In the genomic region with DNA sequence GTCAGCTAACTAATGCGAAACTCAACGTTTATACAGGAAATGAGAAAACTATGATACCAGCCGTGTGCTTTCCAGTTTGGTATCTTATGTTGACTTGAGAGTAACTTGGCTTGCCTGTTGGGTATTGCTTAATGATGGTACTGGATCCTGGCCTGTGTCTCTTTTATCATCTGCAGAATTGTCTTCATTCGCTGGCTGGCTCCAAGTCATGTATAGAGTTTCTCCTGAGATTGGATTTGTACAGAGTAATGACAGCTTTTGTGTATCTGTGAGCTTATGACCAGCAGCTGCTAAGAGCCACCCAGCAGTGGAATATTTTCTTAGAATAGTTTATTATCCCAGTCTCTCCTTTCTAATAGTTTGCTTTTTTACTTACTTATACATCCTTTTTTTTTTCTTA, we compare ENCODE assay signal across 30 mouse cellular contexts.
"Had no signal": no experiment of that assay in that cellular context is flagged by ENCODE, and none has a peak within 500 bp of the region (broad histone marks: within the 10 kb centered on the region; RNA-seq: fewer than 3 reads in every experiment).

No protein-coding gene starts in this region.

- H3K4me2 ChIP-seq: limb, embryonic 12.5 days; limb, embryonic 13.5 days; limb, embryonic 15.5 days; liver, embryonic 11.5 days; liver, embryonic 12.5 days; liver, embryonic 13.5 days; liver, embryonic 15.5 days; lung, embryonic 15.5 days; midbrain, embryonic 11.5 days; midbrain, embryonic 12.5 days; midbrain, embryonic 13.5 days; midbrain, embryonic 15.5 days; neural tube, embryonic 12.5 days; neural tube, embryonic 13.5 days had no signal

- H3K4me3 ChIP-seq: left cerebral cortex, adult 2 months; limb, embryonic 10.5 days; limb, embryonic 12.5 days; limb, embryonic 13.5 days; limb, embryonic 15.5 days; liver, embryonic 12.5 days; liver, embryonic 13.5 days; liver, embryonic 15.5 days; lung, embryonic 15.5 days; megakaryocyte, embryonic 14.5 days; midbrain, embryonic 10.5 days; midbrain, embryonic 12.5 days; midbrain, embryonic 13.5 days; midbrain, embryonic 15.5 days; myocyte; neural tube, embryonic 12.5 days; neural tube, embryonic 13.5 days had no signal

- DNase-seq: layer of hippocampus, postnatal 36 days; left cerebral cortex, postnatal 4 days; liver; liver, embryonic 13.5 days; lung, adult 2 months; lung, postnatal 14 days; lung, postnatal 36 days; lung, postnatal 4 days; midbrain, embryonic 14.5 days had no signal

- H3K36me3 ChIP-seq: limb, embryonic 10.5 days; limb, embryonic 12.5 days; limb, embryonic 13.5 days; limb, embryonic 15.5 days; liver, embryonic 12.5 days; liver, embryonic 13.5 days; liver, embryonic 15.5 days; midbrain, embryonic 10.5 days; midbrain, embryonic 12.5 days; midbrain, embryonic 13.5 days; midbrain, embryonic 15.5 days; neural tube, embryonic 12.5 days; neural tube, embryonic 13.5 days had no signal

- H3K27me3 ChIP-seq: limb, embryonic 12.5 days; limb, embryonic 13.5 days; limb, embryonic 15.5 days; liver, embryonic 12.5 days; liver, embryonic 13.5 days; liver, embryonic 15.5 days; lung, embryonic 15.5 days; midbrain, embryonic 12.5 days; midbrain, embryonic 13.5 days; midbrain, embryonic 15.5 days; neural tube, embryonic 12.5 days; neural tube, embryonic 13.5 days had no signal

- H3K9me3 ChIP-seq: limb, embryonic 10.5 days; limb, embryonic 12.5 days; limb, embryonic 13.5 days; limb, embryonic 15.5 days; liver, embryonic 12.5 days; liver, embryonic 13.5 days; liver, embryonic 15.5 days; lung, embryonic 15.5 days; midbrain, embryonic 10.5 days; midbrain, embryonic 12.5 days; midbrain, embryonic 13.5 days; midbrain, embryonic 15.5 days; neural tube, embryonic 12.5 days; neural tube, embryonic 13.5 days had no signal

- H3K4me1 ChIP-seq: limb, embryonic 10.5 days; limb, embryonic 12.5 days; limb, embryonic 13.5 days; limb, embryonic 15.5 days; liver, embryonic 12.5 days; liver, embryonic 15.5 days; midbrain, embryonic 10.5 days; midbrain, embryonic 12.5 days; midbrain, embryonic 13.5 days; midbrain, embryonic 15.5 days; neural tube, embryonic 12.5 days; neural tube, embryonic 13.5 days had no signal

- H3K27ac ChIP-seq: left cerebral cortex, adult 2 months; limb, embryonic 10.5 days; limb, embryonic 12.5 days; limb, embryonic 13.5 days; limb, embryonic 15.5 days; liver, embryonic 12.5 days; liver, embryonic 13.5 days; liver, embryonic 14.5 days; liver, embryonic 15.5 days; lung, embryonic 15.5 days; macrophage; midbrain, embryonic 10.5 days; midbrain, embryonic 12.5 days; midbrain, embryonic 13.5 days; midbrain, embryonic 15.5 days; neural tube, embryonic 12.5 days; neural tube, embryonic 13.5 days had no signal

- H3K9ac ChIP-seq: limb, embryonic 12.5 days; limb, embryonic 13.5 days; limb, embryonic 15.5 days; liver, embryonic 12.5 days; liver, embryonic 13.5 days; liver, embryonic 14.5 days; liver, embryonic 15.5 days; lung, embryonic 15.5 days; midbrain, embryonic 12.5 days; midbrain, embryonic 13.5 days; midbrain, embryonic 15.5 days; neural tube, embryonic 12.5 days; neural tube, embryonic 13.5 days had no signal

- ATAC-seq: liver, embryonic 12.5 days; midbrain, embryonic 13.5 days; midbrain, embryonic 15.5 days; midbrain, embryonic 16.5 days had no signal
